Mouse (Mus musculus) erythroblast, embryonic 14.5 days (primary cell): ENCODE results near the gene Kank3.

Experiments
- GATA1 ChIP-seq: IDR thresholded peaks from 2 replicates; pipeline ENCODE4 v1.6.1; 2012; ENCODE audit warnings: low read length, inconsistent platforms, mixed read lengths
- TAL1 ChIP-seq: IDR thresholded peaks from 3 replicates; pipeline ENCODE4 v1.6.1; 2012; ENCODE audit warnings: low read length, inconsistent platforms, mixed read lengths

- no peak for TF ChIP-seq TAL1
- no peak for TF ChIP-seq GATA1
Observed at GRCm38 (mm10) chr17:33865330-33866030, 55.2 kb downstream of the Kank3 start.
